Mouse (Mus musculus) neural tube, embryonic 15.5 days (tissue): Measurements from ENCODE around the gene Zfp383. TPM values are rescaled to one million over a fixed set of nuclear protein-coding genes. Genes with fewer than 3 reads are reported as not detected.
A peak's percentile ranks its signal among the peaks of the same experiment; 100 is the strongest.

ENCODE experiments used
- ATAC-seq: fragments of 200-750 bp; cut with Nextera tagmentation; 2 replicates; pipeline ENCODE4 v1.8.0; 2017; ENCODE audit warnings: mild to moderate bottlenecking, moderate TSS enrichment, moderate library complexity; ENCODE audit not compliant: low FRiP score
- H3K27ac ChIP-seq: fragments of 300-500 bp; sonication (generic); replicated peaks from 2 replicates; pipeline ENCODE4 v1.5.1; 2015; ENCODE audit warnings: mild to moderate bottlenecking, inconsistent platforms
- H3K27me3 ChIP-seq: fragments of 300-500 bp; sonication (generic); replicated peaks from 2 replicates; pipeline ENCODE4 v1.6.1; 2015; ENCODE audit warnings: inconsistent platforms
- H3K36me3 ChIP-seq: fragments of 300-500 bp; sonication (generic); 2 replicates; pipeline ENCODE4 v1.6.1; 2015; ENCODE audit warnings: inconsistent platforms
- H3K4me1 ChIP-seq: fragments of 300-500 bp; sonication (generic); 2 replicates; pipeline ENCODE4 v1.6.1; 2015; ENCODE audit warnings: inconsistent platforms
- H3K4me2 ChIP-seq: fragments of 300-500 bp; sonication (generic); 2 replicates; pipeline ENCODE4 v1.6.1; 2015; ENCODE audit warnings: inconsistent platforms, mild to moderate bottlenecking, moderate library complexity
- H3K4me3 ChIP-seq: fragments of 300-500 bp; sonication (generic); replicated peaks from 2 replicates; pipeline ENCODE4 v1.5.1; 2015; ENCODE audit warnings: mild to moderate bottlenecking, inconsistent platforms
- H3K9ac ChIP-seq: fragments of 300-500 bp; sonication (generic); replicated peaks from 2 replicates; pipeline ENCODE4 v1.6.1; 2015; ENCODE audit warnings: mild to moderate bottlenecking, inconsistent platforms
- H3K9me3 ChIP-seq: fragments of 300-500 bp; sonication (generic); replicated peaks from 2 replicates; pipeline ENCODE4 v1.6.1; 2016; ENCODE audit warnings: inconsistent platforms
- WGBS: fragments of 180-500 bp; shearing (Covaris S2); methylation state at CpG from one replicate; pipeline ENCODE4 v1.1.7; 2015; ENCODE audit warnings: mixed read lengths; 5-methylcytosine and 5-hydroxymethylcytosine counted together
- polyA plus RNA-seq: library from polyadenylated mRNA; unstranded; fragments of >200 nt; fragmentation: Nextera tagmentation; extraction: Ambion mirVana; gene quantifications from 2 replicates; pipeline ENCODE4 v1.2.1, GENCODE M21; 2015

The Zfp383 gene
- polyA plus RNA-seq, 1 experiment from 2014 or later = 6.1 TPM

GRCm38 (mm10) chr7:29905966-29906681 lies 1.9 kb upstream of the Zfp383 start, which contains the start of gene Zfp27:
Zfp27 (minus strand) TSS chr7:29906572.
- peaks cover 32% of the 10 kb centered on the region for H3K4me1 ChIP-seq

GRCm38 (mm10) chr7:29906682-29907058 lies 1.4 kb upstream of the Zfp383 start:
- H3K36me3 ChIP-seq = peaks cover 20% of the 10 kb centered on the region
- 0 out of 2 replicates have a peak, but pooled peaks have one; percentile 19 for ATAC-seq
- H3K4me2 ChIP-seq = peak overlapping the region; percentile 63
- H3K27ac ChIP-seq = peak overlapping the region; percentile 98
- peak overlapping the region; percentile 58 for H3K4me3 ChIP-seq
- whole genome bisulfite sequencing = 14% methylated on average over 8 of the region's 8 CpGs
- peaks cover 34% of the 10 kb centered on the region for H3K4me1 ChIP-seq
- H3K9ac ChIP-seq = peak overlapping the region; percentile 63
- H3K27me3 ChIP-seq = no peaks in the 10 kb centered on the region
- no peaks in the 10 kb centered on the region for H3K9me3 ChIP-seq

More at GRCm38 (mm10) chr7:29905966-29906681, 1.9 kb upstream of the Zfp383 start, which contains the start of gene Zfp27:
- Histone ChIP-seq H3K4me2 (peak within 1 kb of the TSS; percentile 63), H3K27ac (peak within 1 kb of the TSS; percentile 98), H3K36me3 (peaks cover 19% of the 10 kb centered on the region), H3K27me3 (no peaks in the 10 kb centered on the region), H3K4me3 (peak within 1 kb of the TSS; percentile 58), H3K9ac (peak within 1 kb of the TSS; percentile 63), H3K9me3 (no peaks in the 10 kb centered on the region)
- under 1% methylated on average over 22 of the region's 22 CpGs for WGBS
- peak; percentile 91 for ATAC-seq

GRCm38 (mm10) chr7:29907206-29907605 lies 817 bp upstream of the Zfp383 start:
- Histone ChIP-seq H3K9ac (no peak overlapping the region), H3K4me3 (peak overlapping the region; percentile 58; the same call in 1 of the 2 replicates)
- ATAC-seq = no peak

DNA sequence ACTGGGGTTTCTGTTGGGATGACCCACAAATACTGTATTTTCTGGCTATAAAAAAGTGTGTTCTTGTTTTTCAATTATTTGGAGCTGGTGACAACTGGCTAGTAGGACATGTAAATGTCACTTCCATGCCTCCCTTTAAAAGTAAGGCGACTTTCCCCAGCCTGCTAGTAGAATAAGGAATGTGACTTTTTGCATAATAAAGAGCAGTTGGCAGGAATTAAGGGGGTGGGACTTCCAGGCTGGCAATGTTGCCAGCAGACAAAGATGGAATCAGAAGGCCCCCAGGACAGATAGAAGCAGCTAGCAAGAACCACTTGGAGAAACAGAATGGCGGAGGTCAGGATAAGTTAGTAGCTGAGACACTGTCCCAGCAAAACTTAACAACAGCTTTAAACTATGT lies 2.2 kb downstream of the Zfp383 start:
- WGBS = 56% methylated on average over 2 of the region's 2 CpGs
- Histone ChIP-seq H3K4me2 (peak overlapping the region; percentile 61), H3K36me3 (peaks cover 42% of the 10 kb centered on the region), H3K9ac (no peak overlapping the region), H3K9me3 (no peaks in the 10 kb centered on the region), H3K4me3 (no peak overlapping the region), H3K4me1 (peaks cover 30% of the 10 kb centered on the region), H3K27me3 (no peaks in the 10 kb centered on the region), H3K27ac (no peak overlapping the region; the same call in 1 of the 2 replicates)
- no peak for ATAC-seq

More at GRCm38 (mm10) chr7:29907206-29907605, 817 bp upstream of the Zfp383 start:
- peaks cover 23% of the 10 kb centered on the region for H3K36me3 ChIP-seq
- peaks cover 34% of the 10 kb centered on the region for H3K4me1 ChIP-seq
- no peaks in the 10 kb centered on the region for H3K27me3 ChIP-seq
- no peaks in the 10 kb centered on the region for H3K9me3 ChIP-seq
- 93% methylated on average over 5 of the region's 5 CpGs for WGBS
- peak overlapping the region; percentile 98 for H3K27ac ChIP-seq
- H3K4me2 ChIP-seq = peak overlapping the region; percentile 63

DNA sequence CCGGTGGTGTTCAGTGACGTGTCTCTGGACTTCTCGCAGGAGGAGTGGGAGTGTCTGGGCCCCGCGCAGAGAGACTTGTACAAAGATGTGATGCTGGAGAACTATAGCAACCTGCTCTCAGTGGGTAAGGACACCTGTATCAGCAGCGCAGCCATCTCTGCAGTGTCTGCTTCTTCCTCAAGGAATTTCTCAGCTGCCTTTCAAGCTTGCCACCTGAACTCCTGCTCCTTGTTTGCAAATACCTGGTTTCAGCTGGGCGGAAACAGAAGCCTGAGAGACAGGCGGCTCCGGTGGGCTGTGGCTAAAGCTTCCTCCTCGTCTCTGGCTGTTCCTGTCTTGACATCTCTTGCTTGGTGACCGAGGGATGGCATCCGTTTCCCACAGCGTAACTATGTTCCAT lies 4.1 kb downstream of the Zfp383 start:
- H3K36me3 ChIP-seq = peaks cover 56% of the 10 kb centered on the region
- H3K4me3 ChIP-seq = no peak overlapping the region
- no peak overlapping the region for H3K27ac ChIP-seq
- H3K4me1 ChIP-seq = peaks cover 24% of the 10 kb centered on the region
- 97% methylated on average over 13 of the region's 13 CpGs for WGBS
- no peaks in the 10 kb centered on the region for H3K27me3 ChIP-seq
- no peaks in the 10 kb centered on the region for H3K9me3 ChIP-seq
- H3K4me2 ChIP-seq = no peak overlapping the region
- ATAC-seq = no peak
- H3K9ac ChIP-seq = no peak overlapping the region

- Histone ChIP-seq H3K4me2 (no peak overlapping the region), H3K36me3 (peaks cover 44% of the 10 kb centered on the region), H3K9me3 (no peaks in the 10 kb centered on the region), H3K27me3 (no peaks in the 10 kb centered on the region), H3K4me3 (no peak overlapping the region), H3K4me1 (no peaks in the 10 kb centered on the region), H3K27ac (no peak overlapping the region), H3K9ac (no peak overlapping the region)
- ATAC-seq = no peak
- WGBS = 31% methylated on average over 6 of the region's 6 CpGs
These were observed 9.5 kb downstream of the Zfp383 start for GRCm38 (mm10) chr7:29917371-29918061.

GRCm38 (mm10) chr7:29918062-29918453 lies 10.0 kb downstream of the Zfp383 start:
- peaks cover 40% of the 10 kb centered on the region for H3K36me3 ChIP-seq
- H3K27ac ChIP-seq = no peak overlapping the region
- H3K4me3 ChIP-seq = no peak overlapping the region
- H3K9me3 ChIP-seq = no peaks in the 10 kb centered on the region
- H3K9ac ChIP-seq = no peak overlapping the region
- no peaks in the 10 kb centered on the region for H3K27me3 ChIP-seq
- ATAC-seq = no peak
- H3K4me1 ChIP-seq = no peaks in the 10 kb centered on the region
- H3K4me2 ChIP-seq = no peak overlapping the region
- 83% methylated on average over 4 of the region's 4 CpGs for WGBS

DNA sequence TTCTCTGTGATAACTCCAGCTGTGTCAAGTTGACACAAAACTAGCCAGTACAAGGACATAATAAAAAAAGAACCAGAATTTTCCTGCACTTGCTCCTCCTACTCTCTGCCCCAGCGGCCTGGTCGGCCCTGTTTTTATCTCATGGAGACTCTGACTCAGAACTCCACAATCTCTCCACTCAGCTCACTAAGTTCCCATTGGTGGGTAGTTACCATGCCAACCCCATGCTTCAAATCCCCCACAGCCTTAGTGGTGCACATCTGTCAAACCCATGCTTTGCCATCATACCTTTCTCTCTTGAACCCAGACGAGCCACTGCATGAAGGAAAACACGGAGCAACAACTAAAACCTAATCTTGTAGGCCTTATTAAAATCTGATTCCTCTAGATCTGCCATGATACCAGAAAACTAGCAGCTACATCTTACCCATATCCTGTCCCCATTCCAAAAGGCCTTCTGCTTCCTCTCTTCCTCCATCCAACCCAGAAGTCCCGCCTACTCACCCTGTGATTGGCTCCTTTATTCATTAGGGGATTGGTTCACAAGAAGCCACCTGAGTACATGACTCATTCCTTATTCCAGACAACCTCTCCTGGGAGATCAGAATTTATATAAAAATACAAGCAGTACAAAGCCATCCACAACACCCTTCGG lies 13.5 kb downstream of the Zfp383 start:
- WGBS = 86% methylated on average over 6 of the region's 6 CpGs
- Histone ChIP-seq H3K4me3 (no peak overlapping the region), H3K36me3 (peaks cover 10% of the 10 kb centered on the region), H3K27ac (no peak overlapping the region), H3K9me3 (no peaks in the 10 kb centered on the region), H3K4me1 (no peaks in the 10 kb centered on the region), H3K9ac (no peak overlapping the region), H3K4me2 (no peak overlapping the region), H3K27me3 (no peaks in the 10 kb centered on the region)
- no peak for ATAC-seq

- H3K9ac ChIP-seq = no peak overlapping the region
- no peak overlapping the region for H3K4me3 ChIP-seq
- WGBS = 69% methylated on average over 2 of the region's 2 CpGs
- no peak overlapping the region for H3K27ac ChIP-seq
- no peaks in the 10 kb centered on the region for H3K9me3 ChIP-seq
- no peaks in the 10 kb centered on the region for H3K4me1 ChIP-seq
- H3K27me3 ChIP-seq = no peaks in the 10 kb centered on the region
- H3K4me2 ChIP-seq = no peak overlapping the region
- no peak for ATAC-seq
- H3K36me3 ChIP-seq = no peaks in the 10 kb centered on the region
These were observed 14.8 kb downstream of the Zfp383 start for GRCm38 (mm10) chr7:29922780-29923179.

DNA sequence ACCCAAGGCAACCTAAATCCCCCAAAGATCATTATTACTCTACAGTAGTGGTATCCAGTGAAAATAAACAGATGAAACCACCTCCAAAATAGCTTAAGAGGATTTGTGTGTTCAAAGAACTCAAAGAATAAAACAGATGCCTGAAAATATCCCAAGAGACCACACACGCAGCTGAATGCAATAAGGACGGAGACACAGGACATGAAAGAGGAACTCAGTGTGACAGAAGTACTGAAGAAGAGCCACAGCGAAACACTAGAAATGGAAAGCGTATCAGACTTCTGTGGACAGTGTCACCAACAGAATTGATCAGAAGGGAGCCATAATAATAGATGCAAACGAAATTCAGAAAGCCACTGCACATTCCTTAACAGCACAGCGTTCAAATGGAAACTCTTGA lies 30.8 kb downstream of the Zfp383 start:
- peaks cover 58% of the 10 kb centered on the region for H3K36me3 ChIP-seq
- H3K9me3 ChIP-seq = no peaks in the 10 kb centered on the region
- no peak overlapping the region for H3K9ac ChIP-seq
- ATAC-seq = no peak
- no peak overlapping the region for H3K4me2 ChIP-seq
- no peaks in the 10 kb centered on the region for H3K27me3 ChIP-seq
- no peak overlapping the region for H3K4me3 ChIP-seq
- WGBS = 77% methylated on average over 6 of the region's 6 CpGs
- no peaks in the 10 kb centered on the region for H3K4me1 ChIP-seq
- no peak overlapping the region for H3K27ac ChIP-seq

GRCm38 (mm10) chr7:29941027-29941426 lies 33.0 kb downstream of the Zfp383 start:
- Histone ChIP-seq H3K4me3 (no peak overlapping the region), H3K36me3 (peaks cover 36% of the 10 kb centered on the region), H3K4me2 (no peak overlapping the region), H3K27me3 (no peaks in the 10 kb centered on the region), H3K4me1 (no peaks in the 10 kb centered on the region), H3K9me3 (no peaks in the 10 kb centered on the region), H3K27ac (no peak overlapping the region), H3K9ac (no peak overlapping the region)
- 90% methylated on average over 11 of the region's 11 CpGs for WGBS
- no peak for ATAC-seq
